Mouse (Mus musculus): Measurements from ENCODE around the gene Olfr875. TPM values are rescaled to one million over a fixed set of nuclear protein-coding genes. Genes with fewer than 3 reads are reported as not detected.

Olfr875 gene
- total RNA-seq, 2 experiments from 2014 or later = not detected

Other genes with a start within 250 kb of the Olfr875 start
- 10 to 100 TPM; 43.4 to 58.2 TPM for gene Esam, start 243.8 kb upstream of the Olfr875 start, total RNA-seq (2021)
- gene Vsig2, start 232.6 kb upstream of the Olfr875 start, total RNA-seq (2021) = 1 to 10 TPM in 1 of 2 experiments, under 1 TPM in 1; 0.96 to 4.6 TPM
- 1 to 10 TPM; 2.2 to 2.3 TPM for gene Nrgn, start 219.0 kb upstream of the Olfr875 start, total RNA-seq (2021)
- 1 to 10 TPM; 3.3 to 4.6 TPM for gene Siae, start 216.2 kb upstream of the Olfr875 start, total RNA-seq (2021)
- 1 to 10 TPM; 1.9 to 2.2 TPM for gene Spa17, start 158.1 kb upstream of the Olfr875 start, total RNA-seq (2021)
- 10 to 100 TPM; 38.5 to 42.1 TPM for gene Tbrg1, start 114.5 kb upstream of the Olfr875 start, total RNA-seq (2021)
- not detected for gene Panx3, start 102.6 kb upstream of the Olfr875 start, total RNA-seq (2021)
- gene Olfr160, start 55.6 kb upstream of the Olfr875 start, total RNA-seq (2021) = not detected
- not detected for gene Olfr874, start 26.8 kb upstream of the Olfr875 start, total RNA-seq (2021)
- gene Olfr876, start 31.2 kb downstream of the Olfr875 start, total RNA-seq (2021) = not detected
- not detected for gene Olfr877, start 82.4 kb downstream of the Olfr875 start, total RNA-seq (2021)
- gene Olfr145, start 124.9 kb downstream of the Olfr875 start, total RNA-seq (2021) = not detected
- not detected for gene Olfr878, start 146.0 kb downstream of the Olfr875 start, total RNA-seq (2021)
- not detected for gene Olfr881, start 220.0 kb downstream of the Olfr875 start, total RNA-seq (2021)

All from gastrocnemius, postnatal 14 days (tissue).